Mouse (Mus musculus) myocyte (in vitro differentiated cells): Measurements from ENCODE around the gene Lkaaear1.

Experiments
- MYOD1 ChIP-seq, 3 experiments: IDR thresholded peaks; one replicate each; pipeline ENCODE4 v1.6.1; 2011; ENCODE audit warnings: control low read depth in 2 of 3, low read depth in 2 of 3, mild to moderate bottlenecking in 2 of 3, moderate library complexity in 1 of 3; ENCODE audit not compliant: insufficient read length in 2 of 3, control insufficient read depth in 1 of 3
- POLR2A ChIP-seq: IDR thresholded peaks from one replicate; pipeline ENCODE4 v1.6.1; 2011; ENCODE audit warnings: low read depth, mild to moderate bottlenecking, control low read depth, moderate library complexity; ENCODE audit not compliant: insufficient read length

DNA sequence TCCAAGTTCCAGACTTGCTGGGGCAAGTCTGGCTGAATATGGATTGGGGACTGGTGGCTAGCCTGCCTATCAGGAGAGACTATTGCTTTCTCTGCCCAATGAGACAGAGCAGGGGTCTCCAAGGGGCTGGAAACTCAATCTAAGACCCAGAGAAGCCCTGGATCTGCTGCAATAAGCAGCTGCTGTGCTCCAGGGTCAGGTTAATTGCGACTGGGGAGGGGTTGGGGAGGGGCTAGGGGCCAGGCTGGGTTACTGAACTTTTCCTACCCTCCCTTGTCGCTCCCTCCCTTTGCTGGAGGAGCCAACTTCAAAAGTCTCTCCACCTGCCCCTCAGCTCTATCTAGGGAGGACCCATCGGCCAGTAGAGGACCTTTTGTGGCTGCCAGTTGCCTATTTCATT, 41.5 kb downstream of the Lkaaear1 start, which contains the start of gene Gm29797:
- no peak for TF ChIP-seq POLR2A
- no peak for TF ChIP-seq MYOD1 (IDR thresholded peaks at IDR 0.05; ENCODE audit: control insufficient read depth in 1 of 3, insufficient read length in 2 of 3, low read depth in 2 of 3)
